Mouse (Mus musculus) midbrain, postnatal 0 days (tissue): Measurements from ENCODE around the gene Ilvbl. TPM values are rescaled to one million over a fixed set of nuclear protein-coding genes. Genes with fewer than 3 reads are reported as not detected.

Source experiments
- ATAC-seq: fragments of 200-750 bp; cut with Nextera tagmentation; 2 replicates; pipeline ENCODE4 v1.8.0; 2017; ENCODE audit warnings: moderate number of reproducible peaks, mild to moderate bottlenecking, moderate TSS enrichment, moderate library complexity; ENCODE audit not compliant: low FRiP score
- DNase-seq: peaks from one replicate; pipeline ENCODE4 v3.0.0-alpha.2; 2015; ENCODE audit warnings: low spot score
- H3K27ac ChIP-seq: fragments of 300-500 bp; sonication (generic); 2 replicates; pipeline ENCODE4 v1.5.1; 2014; ENCODE audit warnings: low read depth, mild to moderate bottlenecking, low read length, mixed read lengths
- H3K27me3 ChIP-seq: fragments of 300-500 bp; sonication (generic); 2 replicates; pipeline ENCODE4 v1.6.1; 2014; ENCODE audit warnings: low read length, control low read depth, mixed read lengths; ENCODE audit not compliant: insufficient read depth
- H3K36me3 ChIP-seq: fragments of 300-500 bp; sonication (generic); 2 replicates; pipeline ENCODE4 v1.6.1; 2014; ENCODE audit warnings: low read length, control low read depth, mixed read lengths; ENCODE audit not compliant: insufficient read depth
- H3K4me1 ChIP-seq: fragments of 300-500 bp; sonication (generic); 2 replicates; pipeline ENCODE4 v1.6.1; 2014; ENCODE audit warnings: mild to moderate bottlenecking, control low read depth, antibody characterized with exemption, low read length, mixed read lengths; ENCODE audit not compliant: insufficient read depth
- H3K4me2 ChIP-seq: fragments of 300-500 bp; sonication (generic); 2 replicates; pipeline ENCODE4 v1.6.1; 2014; ENCODE audit warnings: low read depth, mild to moderate bottlenecking, low read length, mixed read lengths; ENCODE audit not compliant: poor library complexity, severe bottlenecking
- H3K4me3 ChIP-seq: fragments of 300-500 bp; sonication (generic); 2 replicates; pipeline ENCODE4 v1.5.1; 2014; ENCODE audit warnings: low read depth, mild to moderate bottlenecking, low read length, moderate library complexity
- H3K9ac ChIP-seq: fragments of 300-500 bp; sonication (generic); replicated peaks from 2 replicates; pipeline ENCODE4 v1.6.1; 2014; ENCODE audit warnings: mild to moderate bottlenecking, low read length, moderate library complexity, mixed read lengths; ENCODE audit not compliant: poor library complexity, severe bottlenecking
- H3K9me3 ChIP-seq: fragments of 300-500 bp; sonication (generic); 2 replicates; pipeline ENCODE4 v1.6.1; 2016; ENCODE audit warnings: low read length, control low read depth
- CTCF ChIP-seq: IDR thresholded peaks from 2 replicates; pipeline ENCODE4 v1.5.1; 2016; ENCODE audit warnings: antibody characterized with exemption, mild to moderate bottlenecking
- WGBS: fragments of 180-500 bp; shearing (Covaris S2); extraction: QIAGEN DNeasy Blood & Tissue Kit; methylation state at CpG from one replicate; pipeline ENCODE4 v1.1.7; 2014; 5-methylcytosine and 5-hydroxymethylcytosine counted together
- polyA plus RNA-seq: library from polyadenylated mRNA; unstranded; fragments of >200 nt; fragmentation: Nextera tagmentation; extraction: Ambion mirVana; gene quantifications from 2 replicates; pipeline ENCODE4 v1.2.1, GENCODE M21; 2015
- total RNA-seq: library from RNA; depleted of rRNA; stranded (reverse); fragments of >200 nt; gene quantifications from 2 replicates; pipeline ENCODE4 v1.2.3, GENCODE M21; 2014

Gene Ilvbl
- total and polyA plus RNA-seq, 2 experiments from 2014 or later: 50.1 to 82.1 TPM

GRCm38 (mm10) chr10:78585606-78586005 lies 11.5 kb downstream of the Ilvbl start:
- ATAC-seq (no peak), DNase-seq (no peak)
- no peak overlapping the region for H3K4me2 ChIP-seq
- 86% methylated on average over 22 of the region's 22 CpGs for WGBS
- H3K9ac ChIP-seq: no peak overlapping the region
- H3K27ac ChIP-seq: no peak overlapping the region
- no peaks in the 10 kb centered on the region for H3K9me3 ChIP-seq
- H3K4me1 ChIP-seq: no peaks in the 10 kb centered on the region
- H3K27me3 ChIP-seq: no peaks in the 10 kb centered on the region
- H3K4me3 ChIP-seq: no peak overlapping the region
- peaks cover 28% of the 10 kb centered on the region for H3K36me3 ChIP-seq
- no peak for TF ChIP-seq CTCF

- no peak for TF ChIP-seq CTCF
- no peak for ATAC-seq
- WGBS: 94% methylated on average over 13 of the region's 13 CpGs
- no peak overlapping the region for H3K4me3 ChIP-seq
- no peak overlapping the region for H3K9ac ChIP-seq
- H3K4me1 ChIP-seq: no peaks in the 10 kb centered on the region
- H3K27ac ChIP-seq: no peak overlapping the region
- peaks cover 24% of the 10 kb centered on the region for H3K36me3 ChIP-seq
- H3K4me2 ChIP-seq: no peak overlapping the region
- no peaks in the 10 kb centered on the region for H3K9me3 ChIP-seq
- no peak for DNase-seq
- peaks cover 4% of the 10 kb centered on the region; the same call in 1 of the 2 replicates for H3K27me3 ChIP-seq
These were observed 11.9 kb downstream of the Ilvbl start for GRCm38 (mm10) chr10:78586026-78586425.

GRCm38 (mm10) chr10:78589291-78589690 lies 15.1 kb downstream of the Ilvbl start:
- Histone ChIP-seq H3K36me3 (peaks cover 4% of the 10 kb centered on the region; the same call in 1 of the 2 replicates), H3K9me3 (no peaks in the 10 kb centered on the region), H3K4me1 (no peaks in the 10 kb centered on the region), H3K4me2 (no peak overlapping the region), H3K27ac (no peak overlapping the region), H3K9ac (no peak overlapping the region), H3K4me3 (no peak overlapping the region), H3K27me3 (peaks cover 5% of the 10 kb centered on the region; the same call in 1 of the 2 replicates)
- no peak for ATAC-seq
- no peak for TF ChIP-seq CTCF
- WGBS: 96% methylated on average over 18 of the region's 18 CpGs
- no peak for DNase-seq

- ATAC-seq (no peak), DNase-seq (no peak)
- WGBS: 95% methylated on average over 8 of the region's 8 CpGs
- no peak for TF ChIP-seq CTCF
- Histone ChIP-seq H3K4me1 (no peaks in the 10 kb centered on the region), H3K4me2 (no peak overlapping the region), H3K36me3 (no peaks in the 10 kb centered on the region), H3K4me3 (no peak overlapping the region), H3K9ac (no peak overlapping the region), H3K27me3 (peaks cover 5% of the 10 kb centered on the region; the same call in 1 of the 2 replicates), H3K9me3 (no peaks in the 10 kb centered on the region), H3K27ac (no peak overlapping the region)
These were observed 15.8 kb downstream of the Ilvbl start for GRCm38 (mm10) chr10:78589901-78590300.

GRCm38 (mm10) chr10:78590744-78591143 lies 16.6 kb downstream of the Ilvbl start:
- H3K27ac ChIP-seq: no peak overlapping the region
- 45% methylated on average over 9 of the region's 9 CpGs for WGBS
- ATAC-seq: no peak
- DNase-seq: no peak
- H3K36me3 ChIP-seq: no peaks in the 10 kb centered on the region
- H3K4me3 ChIP-seq: peak overlapping the region; percentile 43; the same call in 1 of the 2 replicates
- H3K9me3 ChIP-seq: no peaks in the 10 kb centered on the region
- TF ChIP-seq CTCF: no peak
- peaks cover 5% of the 10 kb centered on the region; the same call in 1 of the 2 replicates for H3K27me3 ChIP-seq
- no peak overlapping the region for H3K9ac ChIP-seq
- H3K4me1 ChIP-seq: no peaks in the 10 kb centered on the region
- peak overlapping the region; percentile 67 for H3K4me2 ChIP-seq

- ATAC-seq: peak; percentile 39
- Histone ChIP-seq H3K4me3 (peak within 1 kb of the TSS; percentile 43), H3K4me2 (peak within 1 kb of the TSS; percentile 67), H3K9me3 (no peaks in the 10 kb centered on the region), H3K36me3 (no peaks in the 10 kb centered on the region), H3K4me1 (no peaks in the 10 kb centered on the region), H3K9ac (peak within 1 kb of the TSS; percentile 29), H3K27me3 (peaks cover 5% of the 10 kb centered on the region; the same call in 1 of the 2 replicates), H3K27ac (no peak within 1 kb of the TSS)
- DNase-seq: peak; percentile 23
- TF ChIP-seq CTCF: no peak
- WGBS: 5% methylated on average over 40 of the region's 54 CpGs
These were observed 17.5 kb downstream of the Ilvbl start, which contains the start of gene Syde1 for GRCm38 (mm10) chr10:78591406-78592328. TSS of gene Syde1 (minus strand) at chr10:78591964.
